Mouse (Mus musculus) layer of hippocampus, adult 2 months (tissue): ENCODE results near the gene Mrpl54. TPM values are rescaled to one million over a fixed set of nuclear protein-coding genes. Genes with fewer than 3 reads are reported as not detected.

Experiments
- DNase-seq, 2 experiments: peaks; one replicate each; pipeline ENCODE4 v3.0.0; 2022; ENCODE audit warnings: low spot score in 2 of 2
- H3K27ac ChIP-seq: fragments of 200-600 bp; 2 replicates; pipeline ENCODE4 v1.8.1; 2022
- H3K4me3 ChIP-seq: fragments of 200-600 bp; 2 replicates; pipeline ENCODE4 v1.8.1; 2022; ENCODE audit warnings: mild to moderate bottlenecking
- CTCF ChIP-seq: fragments of 200-600 bp; conservative IDR thresholded peaks from 2 replicates; pipeline ENCODE4 v1.8.1; 2022; ENCODE audit warnings: antibody characterized with exemption, mild to moderate bottlenecking, moderate library complexity
- total RNA-seq, 2 experiments: library from RNA; stranded (reverse); gene quantifications; 2 replicates each; pipeline ENCODE4 v1.2.3; 2021

Mrpl54 gene
- total RNA-seq, 2 experiments from 2014 or later = 37.4 to 42.0 TPM

GRCm38 (mm10) chr10:81272356-81272755, 5.6 kb upstream of the Mrpl54 start:
- no peak for DNase-seq
- H3K27ac ChIP-seq = no peak overlapping the region
- H3K4me3 ChIP-seq = no peak overlapping the region
- no peak for TF ChIP-seq CTCF

DNA sequence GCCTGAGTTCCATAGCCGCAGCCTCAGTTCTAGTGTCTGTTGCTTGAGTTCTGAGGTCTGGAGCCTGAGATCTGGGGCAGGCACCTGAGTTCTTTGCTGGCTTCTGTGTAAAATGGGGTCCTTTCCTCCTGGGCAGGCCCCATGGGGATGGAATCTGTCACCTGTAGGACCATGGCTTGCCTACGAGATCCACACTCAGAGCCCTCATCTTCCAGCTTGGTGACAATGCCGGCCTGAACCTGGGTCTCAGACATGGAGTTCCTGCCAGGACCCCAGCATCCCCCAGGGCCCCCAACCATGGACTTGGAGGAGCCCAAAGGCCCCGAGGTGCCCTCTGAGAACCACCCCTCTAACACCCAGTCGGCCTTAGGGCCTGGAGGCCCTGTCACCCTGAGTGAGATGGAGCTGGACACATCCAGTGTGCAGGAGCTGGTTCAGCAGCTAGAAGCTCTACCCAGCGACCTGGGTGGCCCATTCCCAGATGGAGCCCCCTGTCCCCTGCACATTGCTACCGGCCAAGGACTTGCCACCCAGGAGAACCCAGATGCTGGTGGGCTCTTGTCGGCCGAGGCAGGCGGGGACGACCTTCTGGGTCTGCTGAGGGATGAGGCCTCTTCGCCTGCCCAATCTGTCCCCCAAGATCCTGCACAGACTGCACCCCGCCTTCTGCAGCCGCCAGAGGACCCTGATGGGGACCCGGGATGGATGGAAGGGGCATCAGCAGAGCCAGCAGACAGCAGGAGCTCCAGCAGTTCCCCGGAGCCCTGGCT, 2.1 kb upstream of the Mrpl54 start:
- Histone ChIP-seq H3K4me3 (peak overlapping the region; percentile 82), H3K27ac (peak overlapping the region; percentile 92)
- TF ChIP-seq CTCF = no peak
- DNase-seq = no peak

DNA sequence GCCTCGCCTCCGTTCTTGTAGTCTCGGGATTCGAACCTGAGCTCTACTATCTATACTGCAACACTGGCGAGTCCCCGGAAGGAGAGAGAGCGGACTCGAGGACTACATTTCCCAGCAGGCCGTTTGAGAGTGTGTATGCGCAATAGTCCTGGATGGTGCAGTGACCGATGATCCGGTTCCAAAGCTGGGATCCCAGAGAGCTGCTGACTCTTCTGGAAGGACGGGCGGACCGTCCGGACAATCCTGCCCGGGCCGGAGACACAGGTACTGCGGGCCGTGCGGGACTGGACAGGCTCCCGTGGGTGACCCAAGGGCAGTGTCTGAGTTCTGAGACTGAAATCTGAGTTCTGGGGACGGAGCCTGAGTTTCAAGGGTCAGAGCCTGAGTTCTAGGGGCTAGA, 1.3 kb upstream of the Mrpl54 start:
- H3K27ac ChIP-seq = peak overlapping the region; percentile 92
- DNase-seq = peak; percentile 84 to 91
- peak; percentile 41 for TF ChIP-seq CTCF
- H3K4me3 ChIP-seq = peak overlapping the region; percentile 82

- TF ChIP-seq CTCF = no peak
- DNase-seq = no peak
- Histone ChIP-seq H3K27ac (no peak overlapping the region), H3K4me3 (no peak overlapping the region)
Observed at GRCm38 (mm10) chr10:81265540-81265939, 1.2 kb downstream of the Mrpl54 start.

GRCm38 (mm10) chr10:81261025-81261424, 5.7 kb downstream of the Mrpl54 start:
- H3K4me3 ChIP-seq = no peak overlapping the region
- no peak for TF ChIP-seq CTCF
- no peak overlapping the region for H3K27ac ChIP-seq
- no peak for DNase-seq

DNA sequence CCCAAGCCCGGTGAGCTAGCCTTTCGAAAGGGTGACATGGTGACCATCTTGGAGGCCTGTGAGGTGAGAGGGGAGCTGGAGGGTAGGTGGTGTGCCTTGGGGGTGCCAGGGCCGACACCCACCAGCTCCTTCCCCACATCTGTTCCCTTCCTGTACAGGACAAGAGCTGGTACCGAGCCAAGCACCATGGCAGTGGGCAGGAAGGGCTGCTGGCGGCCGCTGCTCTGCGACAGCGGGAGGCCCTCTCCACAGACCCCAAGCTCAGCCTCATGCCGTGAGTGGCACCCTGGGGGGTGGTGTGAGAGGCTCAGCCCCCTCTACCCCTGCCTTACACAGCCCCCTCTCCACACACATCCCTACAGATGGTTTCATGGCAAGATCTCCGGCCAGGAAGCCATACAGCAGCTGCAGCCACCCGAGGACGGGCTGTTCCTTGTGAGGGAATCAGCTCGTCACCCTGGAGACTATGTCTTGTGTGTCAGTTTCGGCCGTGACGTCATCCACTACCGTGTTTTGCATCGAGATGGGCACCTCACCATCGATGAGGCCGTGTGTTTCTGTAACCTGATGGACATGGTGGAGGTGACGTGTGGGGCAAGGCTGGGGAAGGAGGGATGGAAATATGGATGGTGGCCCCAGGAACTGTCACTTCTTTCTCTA, 7.4 kb downstream of the Mrpl54 start:
- TF ChIP-seq CTCF = no peak
- peak overlapping the region; percentile 77 for H3K4me3 ChIP-seq
- peak overlapping the region; percentile 98 for H3K27ac ChIP-seq
- DNase-seq = no peak

DNA sequence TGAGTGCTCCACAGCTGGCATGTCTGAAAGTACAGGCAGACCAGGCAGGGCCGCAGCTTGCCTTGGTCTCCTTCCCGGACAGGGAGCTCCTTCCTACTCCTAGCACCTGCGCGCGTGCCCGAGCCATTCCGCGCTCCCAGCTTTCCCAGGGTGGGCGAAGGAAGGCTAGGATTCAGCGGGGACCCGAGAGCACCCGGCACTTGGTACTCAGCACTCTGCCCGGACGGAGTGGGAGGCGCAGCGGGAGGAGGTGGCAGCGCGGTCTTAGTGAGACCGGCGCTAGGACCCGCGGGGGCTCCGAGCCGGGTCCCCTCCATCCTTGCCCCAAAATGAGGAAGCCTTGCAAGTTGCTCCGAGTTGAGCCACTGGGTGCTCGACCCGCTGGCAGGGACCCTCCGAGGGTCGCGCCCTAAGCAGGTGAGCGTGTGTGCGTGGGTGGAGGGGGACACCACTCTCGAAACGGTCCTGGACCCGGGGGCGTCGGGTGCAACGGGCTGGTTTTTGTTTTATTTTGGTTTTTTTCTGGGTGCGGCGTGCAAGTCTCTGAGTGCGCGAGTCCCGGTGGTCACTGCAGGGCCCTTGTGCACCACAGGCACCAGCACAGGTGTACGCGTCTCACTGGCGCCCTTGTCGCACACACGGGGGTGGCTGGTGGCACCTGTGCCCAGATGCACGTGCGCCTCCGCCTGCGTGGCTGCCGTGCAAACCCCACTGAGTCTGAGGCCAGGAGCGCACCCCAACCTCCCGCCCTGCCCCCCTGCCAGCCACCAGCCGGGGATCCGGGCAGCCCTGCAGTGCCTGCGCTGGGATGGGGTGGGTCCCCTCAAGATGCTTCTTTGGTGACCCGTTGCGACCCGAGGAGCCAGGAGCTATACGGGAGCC, 9.3 kb downstream of the Mrpl54 start:
- TF ChIP-seq CTCF = no peak
- peak overlapping the region; percentile 77 for H3K4me3 ChIP-seq
- peak in 1 of 2 experiments; percentile 49 for DNase-seq
- H3K27ac ChIP-seq = peak overlapping the region; percentile 98

- Histone ChIP-seq H3K4me3 (no peak overlapping the region), H3K27ac (peak overlapping the region; percentile 100; the same call in 1 of the 2 replicates)
- no peak for DNase-seq
- no peak for TF ChIP-seq CTCF
Observed at GRCm38 (mm10) chr10:81254886-81255285, 11.8 kb downstream of the Mrpl54 start.

GRCm38 (mm10) chr10:81252424-81253419, 14.0 kb downstream of the Mrpl54 start, which contains the start of gene Matk:
Gene Matk, plus strand, starts transcription at chr10:81252935.
- Histone ChIP-seq H3K27ac (peak within 1 kb of the TSS; percentile 100), H3K4me3 (peak within 1 kb of the TSS; percentile 56)
- TF ChIP-seq CTCF = peak; percentile 50
- peak; percentile 90 to 92 for DNase-seq

GRCm38 (mm10) chr10:81249442-81249841, 17.3 kb downstream of the Mrpl54 start:
- DNase-seq = no peak
- H3K4me3 ChIP-seq = no peak overlapping the region
- TF ChIP-seq CTCF = no peak

DNA sequence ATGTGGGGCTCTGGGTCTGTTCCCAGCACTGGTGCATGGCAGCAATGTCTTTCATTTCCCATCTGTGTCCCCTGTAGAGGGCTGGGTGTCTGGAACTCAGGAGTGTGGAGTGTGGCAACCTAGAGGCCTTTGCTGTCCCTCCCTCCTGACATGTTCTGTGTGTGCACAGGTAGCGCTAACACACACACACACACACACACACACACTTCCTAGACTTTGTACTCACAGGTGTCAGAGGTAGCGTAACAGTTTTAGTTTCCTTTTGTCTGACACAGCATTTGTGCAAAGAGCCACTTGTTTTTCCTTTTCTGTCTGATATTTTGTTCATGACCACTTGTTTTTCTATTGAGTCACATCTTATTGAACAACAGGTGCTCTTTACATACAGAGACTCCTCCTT, 18.9 kb downstream of the Mrpl54 start:
- H3K4me3 ChIP-seq = no peak overlapping the region
- H3K27ac ChIP-seq = no peak overlapping the region
- no peak for TF ChIP-seq CTCF
- no peak for DNase-seq

More at GRCm38 (mm10) chr10:81249442-81249841, 17.3 kb downstream of the Mrpl54 start:
- no peak overlapping the region for H3K27ac ChIP-seq

DNA sequence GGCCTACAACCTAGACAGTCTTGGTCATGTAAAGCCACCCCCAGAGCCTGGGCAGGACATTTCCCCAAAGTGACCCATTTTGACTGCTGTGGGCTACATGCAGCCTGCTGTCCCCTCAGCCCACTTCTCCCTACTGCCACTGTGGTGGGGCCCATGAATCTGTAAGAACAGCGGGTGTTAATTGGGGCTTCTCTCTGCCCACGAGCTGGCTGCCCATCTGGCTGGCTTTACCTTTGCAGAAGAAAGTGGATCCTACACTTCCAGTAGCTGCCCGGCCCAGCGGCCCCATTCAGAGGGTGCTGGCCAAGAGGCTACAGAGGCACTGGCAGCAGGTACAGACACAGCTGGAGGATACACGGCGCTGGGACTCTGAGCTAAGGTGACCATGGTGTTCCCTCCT, 21.6 kb downstream of the Mrpl54 start:
- Histone ChIP-seq H3K4me3 (no peak overlapping the region), H3K27ac (no peak overlapping the region)
- no peak for TF ChIP-seq CTCF
- no peak for DNase-seq
